Mouse (Mus musculus) retina, embryonic 14.5 days (tissue): ENCODE data around the gene Prss56.

Experiments used
- DNase-seq: peaks from one replicate; pipeline ENCODE4 v3.0.0-alpha.2; 2015; ENCODE audit warnings: low spot score

The Prss56 gene

GRCm38 (mm10) chr1:87232197-87232596, 49.1 kb downstream of the Prss56 start:
- no peak for DNase-seq
